In genomic region chr2:33652517-33653198, GRCm38 (mm10) we compare ENCODE assay signal across 17 mouse cellular contexts. TPM values are rescaled to one million over a fixed set of nuclear protein-coding genes. Genes with fewer than 3 reads are reported as not detected.
DNase-seq lines count a peak whose midpoint lies in the region; ATAC-seq and TF ChIP-seq lines count a peak whose summit lies in the region.
"Had no signal": no experiment of that assay in that cellular context is flagged by ENCODE, and none has a peak within 500 bp of the region (broad histone marks: within the 10 kb centered on the region; RNA-seq: fewer than 3 reads in every experiment).

No protein-coding gene starts in this region.

- H3K4me2 ChIP-seq in hindbrain, postnatal 0 days (ENCODE audit: low read depth, low read length): no peak overlapping the region
- no peak overlapping the region for H3K4me2 ChIP-seq in hindbrain, embryonic 14.5 days (replicated peaks)
- H3K4me2 ChIP-seq in lung, embryonic 14.5 days: no peak overlapping the region
- H3K4me2 ChIP-seq: embryonic facial prominence, embryonic 12.5 days; liver, embryonic 15.5 days; neural tube, embryonic 12.5 days had no signal

- H3K36me3 ChIP-seq in hindbrain, postnatal 0 days (ENCODE audit: insufficient read depth, low read length): no peaks in the 10 kb centered on the region
- H3K36me3 ChIP-seq in hindbrain, embryonic 14.5 days (replicated peaks; ENCODE audit: control insufficient read depth, insufficient read depth): no peaks in the 10 kb centered on the region
- no peaks in the 10 kb centered on the region for H3K36me3 ChIP-seq in lung, embryonic 14.5 days (ENCODE audit: insufficient read depth)
- H3K36me3 ChIP-seq: embryonic facial prominence, embryonic 12.5 days; forebrain, embryonic 10.5 days; hindbrain, embryonic 10.5 days; liver, embryonic 15.5 days; neural tube, embryonic 12.5 days had no signal

- no peak overlapping the region for H3K27ac ChIP-seq in hindbrain, postnatal 0 days
- no peak overlapping the region for H3K27ac ChIP-seq in hindbrain, embryonic 14.5 days
- H3K27ac ChIP-seq in lung, embryonic 14.5 days (ENCODE audit: low read depth): no peak overlapping the region
- no peak overlapping the region for H3K27ac ChIP-seq in cortical plate, adult 2 months (ENCODE audit: insufficient read depth, low read length)
- H3K27ac ChIP-seq: embryonic facial prominence, embryonic 12.5 days; forebrain, embryonic 10.5 days; hindbrain, embryonic 10.5 days; liver, embryonic 15.5 days; neural tube, embryonic 12.5 days had no signal

- no peaks in the 10 kb centered on the region for H3K9me3 ChIP-seq in hindbrain, postnatal 0 days (ENCODE audit: low read length)
- no peaks in the 10 kb centered on the region for H3K9me3 ChIP-seq in hindbrain, embryonic 14.5 days (ENCODE audit: control insufficient read depth, low read length)
- no peaks in the 10 kb centered on the region for H3K9me3 ChIP-seq in lung, embryonic 14.5 days (ENCODE audit: low read depth, low read length)
- H3K9me3 ChIP-seq: embryonic facial prominence, embryonic 12.5 days; forebrain, embryonic 10.5 days; hindbrain, embryonic 10.5 days; liver, embryonic 15.5 days; neural tube, embryonic 12.5 days had no signal

- TF ChIP-seq POLR2A in cortical plate, adult 2 months (IDR thresholded peaks at IDR 0.05; ENCODE audit: extremely low read depth, insufficient read depth, low read length): no peak

- peak; percentile 33; the same call in 1 of the 2 replicates for TF ChIP-seq CTCF in hindbrain, postnatal 0 days (IDR thresholded peaks at IDR 0.05; ENCODE audit: low read depth)
- peak; percentile 35 for TF ChIP-seq CTCF in lung, embryonic 14.5 days (IDR thresholded peaks at IDR 0.05; ENCODE audit: low read depth)
- 0 out of 2 replicates have a peak, but pooled peaks have one; percentile 3 for TF ChIP-seq CTCF in cortical plate, adult 2 months (IDR thresholded peaks at IDR 0.05; ENCODE audit: extremely low read depth, insufficient read depth, low read length)

- ATAC-seq in hindbrain, postnatal 0 days: no peak
- ATAC-seq in hindbrain, embryonic 14.5 days (ENCODE audit: low FRiP score): no peak
- ATAC-seq in lung, embryonic 14.5 days (ENCODE audit: insufficient read depth): no peak
- ATAC-seq: intestine, embryonic 16.5 days had no signal

- no peaks in the 10 kb centered on the region for H3K4me1 ChIP-seq in hindbrain, postnatal 0 days (ENCODE audit: insufficient read depth, low read length)
- no peaks in the 10 kb centered on the region for H3K4me1 ChIP-seq in hindbrain, embryonic 14.5 days (replicated peaks; ENCODE audit: control insufficient read depth, insufficient read depth, low read length)
- H3K4me1 ChIP-seq in lung, embryonic 14.5 days (ENCODE audit: insufficient read depth): peaks cover 5% of the 10 kb centered on the region; the same call in 1 of the 2 replicates
- H3K4me1 ChIP-seq in cortical plate, adult 2 months (ENCODE audit: control insufficient read depth, insufficient read depth, low read length): no peaks in the 10 kb centered on the region
- H3K4me1 ChIP-seq: liver, embryonic 15.5 days had no signal

- H3K27me3 ChIP-seq in hindbrain, postnatal 0 days (ENCODE audit: insufficient read depth, low read length): peaks cover 11% of the 10 kb centered on the region; the same call in 1 of the 2 replicates
- H3K27me3 ChIP-seq in hindbrain, embryonic 14.5 days (ENCODE audit: control insufficient read depth, insufficient read depth, low read length): peaks cover 15% of the 10 kb centered on the region
- H3K27me3 ChIP-seq in lung, embryonic 14.5 days (ENCODE audit: insufficient read depth, low read length): 0 out of 2 replicates have a peak, but pooled peaks cover 2% of the 10 kb centered on the region

- H3K9ac ChIP-seq in hindbrain, postnatal 0 days (replicated peaks; ENCODE audit: low read length): no peak overlapping the region
- no peak overlapping the region for H3K9ac ChIP-seq in hindbrain, embryonic 14.5 days
- no peak overlapping the region for H3K9ac ChIP-seq in lung, embryonic 14.5 days
- H3K9ac ChIP-seq: embryonic facial prominence, embryonic 12.5 days; liver, embryonic 15.5 days; neural tube, embryonic 12.5 days had no signal

- WGBS in hindbrain, postnatal 0 days: 84% methylated on average over 22 of the region's 22 CpGs
- WGBS in hindbrain, embryonic 14.5 days: 82% methylated on average over 22 of the region's 22 CpGs
- 74% methylated on average over 22 of the region's 22 CpGs for WGBS in lung, embryonic 14.5 days

- no peak overlapping the region for H3K4me3 ChIP-seq in hindbrain, postnatal 0 days (ENCODE audit: low read length)
- no peak overlapping the region for H3K4me3 ChIP-seq in hindbrain, embryonic 14.5 days (replicated peaks; ENCODE audit: low read length)
- H3K4me3 ChIP-seq in lung, embryonic 14.5 days (ENCODE audit: low read depth, low read length): no peak overlapping the region
- H3K4me3 ChIP-seq in cortical plate, adult 2 months (ENCODE audit: insufficient read depth, low read length): no peak overlapping the region
- H3K4me3 ChIP-seq: embryonic facial prominence, embryonic 12.5 days; forebrain, embryonic 10.5 days; hindbrain, embryonic 10.5 days; liver, embryonic 15.5 days; neural tube, embryonic 12.5 days had no signal

- no peak for DNase-seq in hindbrain, postnatal 0 days (ENCODE audit: low spot score)
- no peak for DNase-seq in hindbrain, embryonic 14.5 days (ENCODE audit: low spot score)
- DNase-seq in lung, embryonic 14.5 days: no peak
- no peak for DNase-seq in lung, postnatal 10 days
- DNase-seq in ES-CJ7 (ENCODE audit: low read depth, low spot score): peak; percentile 84
- DNase-seq in cerebellum, adult 18-20 months: no peak
- DNase-seq: adrenal gland, postnatal 36 days; kidney, postnatal 25 days had no signal

RNA-seq across cellular contexts. Expression of gene Lmx1b, which starts 12.3 kb away (rescaled TPM):
- total RNA-seq in hindbrain, postnatal 0 days (2014; rRNA removed): 17.3 and 21.1 TPM in 2 replicates
- polyA plus RNA-seq in hindbrain, postnatal 0 days (2015; fragmentation: Nextera tagmentation; extraction: Ambion mirVana): 2.1 and 2.2 TPM in 2 replicates
- polyA plus RNA-seq in hindbrain, embryonic 14.5 days (2014; fragmentation: Nextera tagmentation; extraction: Ambion mirVana): 6.7 and 8.7 TPM in 2 replicates
- polyA plus RNA-seq in lung, embryonic 14.5 days (2014; fragmentation: Nextera tagmentation; extraction: Ambion mirVana): 0.09 TPM in 1 of 2 replicates, not detected in the other
- 0.15 and 0.23 TPM in 2 replicates for polyA plus RNA-seq in cortical plate, adult 2 months (2012; rRNA removed)
- total RNA-seq: megakaryocyte progenitor cell, adult 5-6 weeks had no signal
- polyA plus RNA-seq: intestine, embryonic 16.5 days; liver, embryonic 15.5 days; stomach, embryonic 14.5 days had no signal
